Mouse (Mus musculus) kidney, embryonic 14.5 days (tissue): Measurements from ENCODE around the gene Unkl. TPM values are rescaled to one million over a fixed set of nuclear protein-coding genes. Genes with fewer than 3 reads are reported as not detected.

Source experiments
- ATAC-seq: fragments of 200-750 bp; cut with Nextera tagmentation; 2 replicates; pipeline ENCODE4 v1.8.0; 2017; ENCODE audit warnings: moderate number of reproducible peaks, mild to moderate bottlenecking, moderate TSS enrichment, moderate library complexity; ENCODE audit not compliant: low FRiP score, low TSS enrichment
- H3K27ac ChIP-seq: fragments of 300-500 bp; sonication (generic); 2 replicates; pipeline ENCODE4 v1.5.1; 2014; ENCODE audit warnings: low read depth, mild to moderate bottlenecking, low read length, moderate library complexity, mixed read lengths
- H3K27me3 ChIP-seq: fragments of 300-500 bp; sonication (generic); 2 replicates; pipeline ENCODE4 v1.6.1; 2014; ENCODE audit warnings: mild to moderate bottlenecking, low read length; ENCODE audit not compliant: control insufficient read depth, insufficient read depth
- H3K36me3 ChIP-seq: fragments of 300-500 bp; sonication (generic); 2 replicates; pipeline ENCODE4 v1.6.1; 2014; ENCODE audit warnings: low read length, mixed read lengths; ENCODE audit not compliant: control insufficient read depth, insufficient read depth
- H3K4me1 ChIP-seq: fragments of 300-500 bp; sonication (generic); 2 replicates; pipeline ENCODE4 v1.6.1; 2014; ENCODE audit warnings: low read length, mixed read lengths; ENCODE audit not compliant: control insufficient read depth, insufficient read depth
- H3K4me2 ChIP-seq: fragments of 300-500 bp; sonication (generic); replicated peaks from 2 replicates; pipeline ENCODE4 v1.6.1; 2014; ENCODE audit warnings: low read depth, mild to moderate bottlenecking, low read length
- H3K4me3 ChIP-seq: fragments of 300-500 bp; sonication (generic); 2 replicates; pipeline ENCODE4 v1.5.1; 2014; ENCODE audit warnings: mild to moderate bottlenecking, low read length
- H3K9ac ChIP-seq: fragments of 300-500 bp; sonication (generic); 2 replicates; pipeline ENCODE4 v1.6.1; 2014; ENCODE audit warnings: low read depth, mild to moderate bottlenecking, low read length, moderate library complexity
- H3K9me3 ChIP-seq: fragments of 300-500 bp; sonication (generic); 2 replicates; pipeline ENCODE4 v1.6.1; 2016; ENCODE audit warnings: low read length; ENCODE audit not compliant: control insufficient read depth
- WGBS: fragments of 180-500 bp; shearing (Covaris S2); extraction: QIAGEN DNeasy Blood & Tissue Kit; methylation state at CpG from one replicate; pipeline ENCODE4 v1.1.7; 2014; 5-methylcytosine and 5-hydroxymethylcytosine counted together
- microRNA-seq: library from miRNA; unstranded; fragments of <30 nt; microRNA quantifications from one replicate; pipeline ENCODE4, GENCODE M21; 2016
- polyA plus RNA-seq: library from polyadenylated mRNA; unstranded; fragments of >200 nt; fragmentation: Nextera tagmentation; extraction: Ambion mirVana; gene quantifications from 2 replicates; pipeline ENCODE4 v1.2.1, GENCODE M21; 2014

Gene Unkl
- polyA plus RNA-seq, 1 experiment from 2014 or later, result 4.0 TPM

GRCm38 (mm10) chr17:25282133-25282532, 93.9 kb downstream of the Unkl start:
- H3K27me3 ChIP-seq, result no peaks in the 10 kb centered on the region
- H3K36me3 ChIP-seq, result no peaks in the 10 kb centered on the region
- H3K4me1 ChIP-seq, result no peaks in the 10 kb centered on the region
- no peak overlapping the region for H3K4me3 ChIP-seq
- ATAC-seq, result no peak
- H3K9ac ChIP-seq, result no peak overlapping the region
- WGBS, result 40% methylated on average over 11 of the region's 11 CpGs
- no peaks in the 10 kb centered on the region for H3K9me3 ChIP-seq
- H3K27ac ChIP-seq, result no peak overlapping the region
- H3K4me2 ChIP-seq, result no peak overlapping the region

Small RNA genes lying within 50 kb of the gene (microRNA-seq; reads per million reads assigned to microRNA genes)
- 0.84 reads per million for gene Mir3547

Other genes with a start within 250 kb of the Unkl start
- 131 and 155 TPM in 2 replicates for gene Jpt2, start 227.7 kb upstream of the Unkl start, polyA plus RNA-seq
- gene Cramp1l, start 172.6 kb upstream of the Unkl start, polyA plus RNA-seq, result 8.5 and 11.6 TPM in 2 replicates
- gene Ift140, start 172.3 kb upstream of the Unkl start, polyA plus RNA-seq, result 15.5 and 23.6 TPM in 2 replicates
- 15.9 and 18.4 TPM in 2 replicates for gene Tmem204, start 104.8 kb upstream of the Unkl start, polyA plus RNA-seq
- 34.9 and 44.8 TPM in 2 replicates for gene Telo2, start 72.4 kb upstream of the Unkl start, polyA plus RNA-seq
- gene Ptx4, start 67.6 kb upstream of the Unkl start, polyA plus RNA-seq, result not detected in 2 replicates
- 10.3 and 21.4 TPM in 2 replicates for gene Clcn7, start 55.0 kb upstream of the Unkl start, polyA plus RNA-seq
- not detected in 2 replicates for gene Ccdc154, start 25.9 kb upstream of the Unkl start, polyA plus RNA-seq
- not detected in 2 replicates for gene Gm38655, start 12.9 kb upstream of the Unkl start, polyA plus RNA-seq
- 32.8 and 39.7 TPM in 2 replicates for gene BC003965, start 3.8 kb upstream of the Unkl start, polyA plus RNA-seq
- gene Gnptg, start 51.7 kb downstream of the Unkl start, polyA plus RNA-seq, result 33.8 and 41.5 TPM in 2 replicates
- gene Tsr3, start 51.8 kb downstream of the Unkl start, polyA plus RNA-seq, result 48.9 and 51.4 TPM in 2 replicates
- gene Baiap3, start 68.0 kb downstream of the Unkl start, polyA plus RNA-seq, result 0.76 and 1.9 TPM in 2 replicates
- 675 and 744 TPM in 2 replicates for gene Ube2i, start 86.2 kb downstream of the Unkl start, polyA plus RNA-seq
- gene Prss34, start 110.0 kb downstream of the Unkl start, polyA plus RNA-seq, result not detected in 2 replicates
- gene Prss28, start 120.2 kb downstream of the Unkl start, polyA plus RNA-seq, result not detected in 2 replicates
- not detected in 2 replicates for gene Prss29, start 130.3 kb downstream of the Unkl start, polyA plus RNA-seq
- 0.27 and 0.39 TPM in 2 replicates for gene Tpsab1, start 157.2 kb downstream of the Unkl start, polyA plus RNA-seq
- 0.30 and 0.57 TPM in 2 replicates for gene Tpsb2, start 177.9 kb downstream of the Unkl start, polyA plus RNA-seq
- 0.49 TPM in 1 of 2 replicates, not detected in the other for gene Tpsg1, start 180.9 kb downstream of the Unkl start, polyA plus RNA-seq
- 3.0 and 4.0 TPM in 2 replicates for gene Cacna1h, start 245.4 kb downstream of the Unkl start, polyA plus RNA-seq